Mouse (Mus musculus) liver, embryonic 13.5 days (tissue): ENCODE measurements around the gene Bicdl1. TPM values are rescaled to one million over a fixed set of nuclear protein-coding genes. Genes with fewer than 3 reads are reported as not detected.

Experiments used
- ATAC-seq: fragments of 200-750 bp; cut with Nextera tagmentation; 2 replicates; pipeline ENCODE4 v1.8.0; 2017; ENCODE audit warnings: low read depth, mild to moderate bottlenecking, moderate number of reproducible peaks, moderate library complexity
- DNase-seq: peaks from one replicate; pipeline ENCODE4 v3.0.0; 2022
- H3K27ac ChIP-seq: fragments of 300-500 bp; sonication (generic); 2 replicates; pipeline ENCODE4 v1.5.1; 2015; ENCODE audit warnings: moderate library complexity, mild to moderate bottlenecking, inconsistent platforms
- H3K27me3 ChIP-seq: fragments of 300-500 bp; sonication (generic); 2 replicates; pipeline ENCODE4 v1.6.1; 2015; ENCODE audit warnings: mild to moderate bottlenecking, inconsistent platforms
- H3K36me3 ChIP-seq: fragments of 300-500 bp; sonication (generic); 2 replicates; pipeline ENCODE4 v1.6.1; 2015; ENCODE audit warnings: mild to moderate bottlenecking, inconsistent platforms
- H3K4me1 ChIP-seq: fragments of 300-500 bp; sonication (generic); replicated peaks from 2 replicates; pipeline ENCODE4 v1.6.1; 2015; ENCODE audit warnings: inconsistent platforms
- H3K4me2 ChIP-seq: fragments of 300-500 bp; sonication (generic); 2 replicates; pipeline ENCODE4 v1.6.1; 2015; ENCODE audit warnings: inconsistent platforms, mild to moderate bottlenecking, moderate library complexity
- H3K4me3 ChIP-seq: fragments of 300-500 bp; sonication (generic); replicated peaks from 2 replicates; pipeline ENCODE4 v1.5.1; 2015; ENCODE audit warnings: mild to moderate bottlenecking, inconsistent platforms
- H3K9ac ChIP-seq: fragments of 300-500 bp; sonication (generic); 2 replicates; pipeline ENCODE4 v1.6.1; 2015; ENCODE audit warnings: mild to moderate bottlenecking, inconsistent platforms
- H3K9me3 ChIP-seq: fragments of 300-500 bp; sonication (generic); replicated peaks from 2 replicates; pipeline ENCODE4 v1.6.1; 2016; ENCODE audit warnings: inconsistent platforms
- WGBS: fragments of 180-500 bp; shearing (Covaris S2); methylation state at CpG from one replicate; pipeline ENCODE4 v1.1.7; 2015; ENCODE audit not compliant: insufficient replicate concordance; 5-methylcytosine and 5-hydroxymethylcytosine counted together
- polyA plus RNA-seq: library from polyadenylated mRNA; unstranded; fragments of >200 nt; fragmentation: Nextera tagmentation; extraction: Ambion mirVana; gene quantifications from 2 replicates; pipeline ENCODE4 v1.2.1, GENCODE M21; 2015

Gene Bicdl1
- polyA plus RNA-seq, 1 experiment from 2014 or later = 2.0 TPM

DNA sequence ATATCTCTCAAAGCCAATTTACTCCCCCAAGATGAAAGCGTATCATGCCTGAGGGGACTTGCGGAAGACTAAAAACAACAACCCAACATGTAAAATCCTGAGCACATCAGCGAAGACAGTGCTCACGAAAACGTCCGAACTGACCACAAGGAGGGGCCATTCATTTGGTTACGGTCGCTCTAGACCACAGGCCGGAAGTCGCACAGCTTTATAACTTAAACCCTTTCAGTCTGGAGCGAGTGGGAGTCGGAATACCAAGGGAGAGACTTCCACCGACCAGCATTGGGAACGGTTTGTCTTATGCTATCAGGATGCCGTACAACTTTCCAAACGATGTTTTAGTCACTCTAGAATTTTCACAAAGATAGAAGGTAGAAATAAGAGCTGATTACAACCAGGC, 5.4 kb downstream of the Bicdl1 start:
- Histone ChIP-seq H3K27me3 (peaks cover 29% of the 10 kb centered on the region), H3K4me2 (no peak overlapping the region), H3K4me1 (peaks cover 1% of the 10 kb centered on the region), H3K27ac (no peak overlapping the region), H3K36me3 (no peaks in the 10 kb centered on the region), H3K9me3 (no peaks in the 10 kb centered on the region), H3K4me3 (no peak overlapping the region), H3K9ac (no peak overlapping the region)
- WGBS = 53% methylated on average over 16 of the region's 16 CpGs
- ATAC-seq = no peak
- DNase-seq = no peak

- DNase-seq = no peak
- WGBS = 70% methylated on average over 10 of the region's 10 CpGs
- no peaks in the 10 kb centered on the region for H3K9me3 ChIP-seq
These were observed 7.0 kb downstream of the Bicdl1 start for GRCm38 (mm10) chr5:115724422-115724821.

DNA sequence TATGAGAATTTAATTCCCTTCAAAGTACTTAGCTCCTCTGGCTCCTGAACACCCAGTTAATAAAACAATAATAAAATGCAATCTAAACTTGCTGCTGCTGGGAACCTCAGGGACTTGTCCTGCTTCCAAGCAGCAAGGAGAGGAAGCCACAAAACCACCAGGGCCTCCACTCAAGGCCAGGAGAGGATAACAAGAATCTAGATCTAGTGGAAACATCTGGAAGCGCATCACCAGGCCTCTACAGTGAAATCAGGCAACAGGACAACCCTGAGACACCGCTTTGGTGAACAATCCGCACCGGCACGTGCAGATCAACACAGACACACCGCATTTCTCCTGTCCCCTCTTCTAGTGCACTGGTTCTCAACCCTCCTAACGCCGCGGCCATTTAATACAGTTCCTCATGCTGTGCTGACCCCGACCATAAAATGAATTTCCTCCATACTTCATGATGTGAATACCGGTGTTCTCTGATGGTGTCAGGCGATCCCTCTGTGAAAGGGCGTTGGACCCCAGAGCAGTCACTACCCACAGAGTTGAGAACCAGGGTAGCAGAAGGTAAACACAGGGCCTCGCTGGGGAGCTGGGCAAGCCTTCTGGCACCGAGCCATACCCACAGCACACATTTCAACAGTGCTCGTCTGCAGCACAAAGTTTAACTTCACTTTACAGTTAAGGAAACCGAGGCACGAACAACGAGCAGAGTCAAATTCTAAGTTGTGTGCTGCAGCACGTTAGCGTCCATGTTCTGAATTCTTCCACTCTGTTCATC, 9.0 kb downstream of the Bicdl1 start:
- no peak overlapping the region for H3K9ac ChIP-seq
- no peak overlapping the region for H3K4me3 ChIP-seq
- H3K36me3 ChIP-seq = no peaks in the 10 kb centered on the region
- no peak for ATAC-seq
- WGBS = 46% methylated on average over 21 of the region's 21 CpGs
- H3K27ac ChIP-seq = no peak overlapping the region
- no peak overlapping the region for H3K4me2 ChIP-seq
- DNase-seq = no peak
- H3K27me3 ChIP-seq = peaks cover 3% of the 10 kb centered on the region; the same call in 1 of the 2 replicates
- H3K4me1 ChIP-seq = no peaks in the 10 kb centered on the region
- H3K9me3 ChIP-seq = no peaks in the 10 kb centered on the region

More at GRCm38 (mm10) chr5:115724422-115724821, 7.0 kb downstream of the Bicdl1 start:
- Histone ChIP-seq H3K4me2 (no peak overlapping the region), H3K36me3 (no peaks in the 10 kb centered on the region), H3K4me3 (no peak overlapping the region), H3K27ac (no peak overlapping the region), H3K4me1 (no peaks in the 10 kb centered on the region), H3K9ac (no peak overlapping the region), H3K27me3 (peaks cover 13% of the 10 kb centered on the region)
- ATAC-seq = no peak

DNA sequence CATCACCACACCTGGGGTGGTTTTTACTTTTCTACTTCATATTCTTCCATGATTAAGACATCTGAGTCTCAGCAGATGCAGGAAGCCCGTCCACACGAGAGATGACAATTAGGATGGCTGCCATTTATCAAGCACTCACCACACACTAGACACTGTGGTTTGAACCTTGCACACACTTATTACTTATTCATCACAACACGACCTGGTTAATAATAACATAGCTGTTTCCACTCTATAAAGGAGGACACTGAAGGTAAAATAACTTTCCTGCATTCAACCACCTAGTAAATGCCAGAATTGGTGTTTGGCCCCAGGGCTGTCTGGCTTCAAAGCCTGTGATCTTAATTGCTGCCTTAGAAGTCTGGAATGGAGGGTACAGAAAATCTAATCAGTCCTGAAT, 10.7 kb downstream of the Bicdl1 start:
- ATAC-seq = no peak
- 30% methylated on average over 3 of the region's 3 CpGs for WGBS
- no peak for DNase-seq
- H3K27ac ChIP-seq = no peak overlapping the region
- H3K4me2 ChIP-seq = no peak overlapping the region
- H3K9ac ChIP-seq = no peak overlapping the region
- H3K4me3 ChIP-seq = no peak overlapping the region
- no peaks in the 10 kb centered on the region for H3K9me3 ChIP-seq
- no peaks in the 10 kb centered on the region; the same call in 1 of the 2 replicates for H3K27me3 ChIP-seq
- no peaks in the 10 kb centered on the region for H3K36me3 ChIP-seq
- no peaks in the 10 kb centered on the region for H3K4me1 ChIP-seq

GRCm38 (mm10) chr5:115717693-115718092, 13.7 kb downstream of the Bicdl1 start:
- DNase-seq (no peak), ATAC-seq (no peak)
- no peak overlapping the region for H3K4me2 ChIP-seq
- no peaks in the 10 kb centered on the region for H3K4me1 ChIP-seq
- no peaks in the 10 kb centered on the region for H3K9me3 ChIP-seq
- H3K27ac ChIP-seq = no peak overlapping the region
- H3K9ac ChIP-seq = no peak overlapping the region
- H3K36me3 ChIP-seq = no peaks in the 10 kb centered on the region
- no peaks in the 10 kb centered on the region for H3K27me3 ChIP-seq
- H3K4me3 ChIP-seq = no peak overlapping the region
- WGBS = 54% methylated on average over 3 of the region's 3 CpGs

DNA sequence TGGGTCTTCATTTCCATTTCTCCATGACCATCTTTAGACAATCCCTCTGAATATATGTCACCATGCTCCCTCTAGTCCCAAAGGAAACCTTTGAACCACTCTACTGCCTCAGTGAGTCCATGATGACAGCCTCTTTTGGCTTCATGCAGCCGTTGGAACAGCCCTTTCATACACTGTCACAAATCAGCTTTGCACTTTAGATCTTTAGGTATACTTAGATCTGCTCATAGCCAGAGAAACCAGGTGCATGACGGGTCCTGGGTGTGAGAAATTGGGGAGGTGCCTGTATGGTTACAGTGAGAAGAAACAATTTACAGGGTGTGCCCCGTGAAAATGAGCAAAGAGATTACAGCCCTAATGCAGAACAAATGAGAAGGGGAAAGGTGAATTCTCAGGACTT, 14.3 kb downstream of the Bicdl1 start:
- Histone ChIP-seq H3K9ac (no peak overlapping the region), H3K4me1 (no peaks in the 10 kb centered on the region), H3K36me3 (no peaks in the 10 kb centered on the region), H3K27me3 (no peaks in the 10 kb centered on the region), H3K9me3 (no peaks in the 10 kb centered on the region), H3K4me2 (no peak overlapping the region), H3K27ac (no peak overlapping the region), H3K4me3 (no peak overlapping the region)
- ATAC-seq = no peak
- no peak for DNase-seq
- 61% methylated on average over 3 of the region's 3 CpGs for WGBS

- H3K9ac ChIP-seq = no peak overlapping the region
- H3K4me2 ChIP-seq = no peak overlapping the region
- H3K4me3 ChIP-seq = no peak overlapping the region
- 32% methylated on average over 6 of the region's 6 CpGs for WGBS
- ATAC-seq (no peak), DNase-seq (no peak)
- H3K9me3 ChIP-seq = no peaks in the 10 kb centered on the region
- H3K4me1 ChIP-seq = no peaks in the 10 kb centered on the region
- no peaks in the 10 kb centered on the region for H3K27me3 ChIP-seq
- H3K27ac ChIP-seq = no peak overlapping the region
- H3K36me3 ChIP-seq = no peaks in the 10 kb centered on the region
These were observed 15.0 kb downstream of the Bicdl1 start for GRCm38 (mm10) chr5:115716426-115716825.

DNA sequence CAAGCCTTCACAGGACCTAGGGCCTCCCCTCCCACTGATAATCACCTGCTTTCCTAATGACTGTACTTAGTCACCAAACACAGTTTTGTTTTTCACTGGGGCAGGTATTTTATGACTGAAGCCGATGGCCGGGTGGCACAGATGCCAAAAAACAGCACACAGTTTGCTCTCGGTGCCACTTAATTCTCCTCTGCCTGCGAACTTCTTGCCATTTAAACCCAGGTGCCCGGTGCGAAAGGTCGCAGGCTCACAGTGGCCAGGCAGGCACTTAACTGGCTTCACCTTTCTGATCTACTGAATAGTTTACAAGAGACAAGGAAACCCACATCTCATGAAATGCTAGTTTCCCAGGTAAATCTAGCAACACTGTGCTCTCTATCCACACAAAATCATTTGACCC, 16.7 kb downstream of the Bicdl1 start:
- H3K27ac ChIP-seq = no peak overlapping the region
- H3K9me3 ChIP-seq = no peaks in the 10 kb centered on the region
- H3K4me2 ChIP-seq = no peak overlapping the region
- H3K4me1 ChIP-seq = no peaks in the 10 kb centered on the region
- H3K4me3 ChIP-seq = no peak overlapping the region
- no peak overlapping the region for H3K9ac ChIP-seq
- DNase-seq = no peak
- 78% methylated on average over 7 of the region's 7 CpGs for WGBS
- H3K36me3 ChIP-seq = no peaks in the 10 kb centered on the region
- no peaks in the 10 kb centered on the region for H3K27me3 ChIP-seq
- no peak for ATAC-seq

DNA sequence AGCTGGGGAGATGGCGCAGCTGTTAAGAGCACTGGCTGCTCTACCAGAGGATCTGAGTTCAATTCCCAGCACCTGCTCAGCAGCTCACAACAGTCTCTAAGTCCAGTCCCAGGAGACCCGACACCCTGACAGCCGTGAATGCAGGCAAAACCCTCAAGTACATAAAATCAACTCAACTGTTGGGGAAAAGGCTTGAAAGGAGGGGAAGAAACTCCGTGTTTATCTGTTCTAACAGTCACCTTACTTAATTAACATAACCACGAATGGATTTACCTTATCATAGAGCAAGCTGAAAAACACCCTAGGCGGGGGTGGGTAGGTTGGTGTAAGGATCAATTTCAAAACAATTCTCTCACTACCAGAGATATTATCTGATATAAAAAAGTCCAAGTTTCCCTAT, 18.9 kb downstream of the Bicdl1 start:
- 32% methylated on average over 6 of the region's 6 CpGs for WGBS
- Histone ChIP-seq H3K4me1 (no peaks in the 10 kb centered on the region), H3K4me2 (no peak overlapping the region), H3K9ac (no peak overlapping the region), H3K4me3 (no peak overlapping the region), H3K36me3 (no peaks in the 10 kb centered on the region), H3K9me3 (no peaks in the 10 kb centered on the region), H3K27me3 (no peaks in the 10 kb centered on the region), H3K27ac (no peak overlapping the region)
- no peak for ATAC-seq
- no peak for DNase-seq

DNA sequence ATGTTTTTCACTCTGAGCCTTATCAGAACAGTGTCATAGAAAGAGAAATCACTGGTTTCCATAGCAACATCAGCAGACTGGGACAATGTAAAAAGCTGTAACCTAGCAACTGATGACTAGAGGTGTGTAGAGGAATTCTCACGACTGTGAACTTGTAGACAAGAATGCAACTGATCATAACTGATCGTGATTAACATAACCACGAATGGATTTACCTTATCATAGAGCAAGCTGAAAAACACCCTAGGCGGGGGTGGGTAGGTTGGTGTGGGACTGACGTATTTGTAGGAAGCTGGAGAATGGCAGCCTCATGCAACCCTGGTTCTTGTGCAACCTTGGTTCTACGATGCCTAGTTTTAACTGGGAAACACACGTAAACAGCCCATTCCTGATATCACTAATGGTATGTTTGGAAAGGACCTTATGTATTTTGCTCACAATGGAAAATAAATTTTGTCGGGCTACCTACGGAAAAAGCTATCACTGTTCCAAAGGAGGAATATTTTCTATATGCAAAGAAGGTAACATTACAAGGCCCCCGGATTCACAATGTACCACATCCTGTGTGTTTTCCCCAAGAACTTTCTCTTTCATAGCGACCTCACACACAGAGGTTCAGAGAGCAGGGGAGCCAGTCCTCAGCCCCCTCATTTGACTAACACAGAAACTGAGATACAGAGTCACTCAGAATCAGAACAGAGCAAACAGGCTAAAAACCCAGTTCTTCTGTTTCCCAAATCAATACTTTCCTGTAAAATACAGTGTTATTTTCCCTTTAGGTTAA, 19.6 kb downstream of the Bicdl1 start:
- no peak for ATAC-seq
- Histone ChIP-seq H3K4me3 (no peak overlapping the region), H3K9ac (no peak overlapping the region), H3K27ac (no peak overlapping the region), H3K4me2 (no peak overlapping the region), H3K27me3 (no peaks in the 10 kb centered on the region), H3K4me1 (no peaks in the 10 kb centered on the region), H3K36me3 (no peaks in the 10 kb centered on the region), H3K9me3 (no peaks in the 10 kb centered on the region)
- DNase-seq = no peak
- 50% methylated on average over 11 of the region's 11 CpGs for WGBS

DNA sequence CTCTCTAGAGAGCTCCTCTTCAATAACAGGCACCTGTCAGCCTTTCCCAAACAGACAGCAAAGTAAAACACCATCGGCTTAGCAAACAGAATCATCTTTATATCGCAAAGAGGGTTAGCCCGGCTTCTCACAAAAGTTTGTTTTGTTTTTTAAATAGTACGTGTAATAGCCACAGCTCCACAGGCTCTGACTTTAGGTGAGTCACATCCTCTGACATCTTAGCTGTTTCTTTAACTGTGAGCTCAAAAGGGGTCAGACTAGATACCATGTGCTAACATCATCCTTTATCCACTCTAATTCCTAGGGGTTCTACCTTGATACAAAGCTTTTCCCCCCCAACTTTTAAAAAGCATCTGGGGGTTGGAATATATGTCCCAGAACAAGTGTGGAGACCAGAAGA, 21.2 kb downstream of the Bicdl1 start:
- no peaks in the 10 kb centered on the region for H3K4me1 ChIP-seq
- ATAC-seq = no peak
- WGBS = 72% methylated on average over 4 of the region's 4 CpGs

More for the DNA sequence above, 21.2 kb downstream of the Bicdl1 start:
- DNase-seq = no peak
- Histone ChIP-seq H3K27me3 (no peaks in the 10 kb centered on the region), H3K9me3 (no peaks in the 10 kb centered on the region), H3K4me2 (no peak overlapping the region), H3K27ac (no peak overlapping the region), H3K4me3 (no peak overlapping the region), H3K36me3 (no peaks in the 10 kb centered on the region), H3K9ac (no peak overlapping the region)
